Mouse (Mus musculus) left cerebral cortex, adult 8-10 months (tissue): ENCODE data around the gene Kcnj11. TPM values are rescaled to one million over a fixed set of nuclear protein-coding genes. Genes with fewer than 3 reads are reported as not detected.
A peak's percentile ranks its signal among the peaks of the same experiment; 100 is the strongest.

ENCODE experiments used
- DNase-seq, 2 experiments: peaks; one replicate each; pipeline ENCODE4 v3.0.0; 2022; ENCODE audit warnings: low spot score in 2 of 2
- total RNA-seq, 4 experiments: library from RNA; stranded (reverse); gene quantifications; 2 replicates each; pipeline ENCODE4 v1.2.4; 2022

Kcnj11 gene
- total RNA-seq, 4 experiments from 2014 or later = 38.1 to 45.7 (median 42.5) TPM

DNA sequence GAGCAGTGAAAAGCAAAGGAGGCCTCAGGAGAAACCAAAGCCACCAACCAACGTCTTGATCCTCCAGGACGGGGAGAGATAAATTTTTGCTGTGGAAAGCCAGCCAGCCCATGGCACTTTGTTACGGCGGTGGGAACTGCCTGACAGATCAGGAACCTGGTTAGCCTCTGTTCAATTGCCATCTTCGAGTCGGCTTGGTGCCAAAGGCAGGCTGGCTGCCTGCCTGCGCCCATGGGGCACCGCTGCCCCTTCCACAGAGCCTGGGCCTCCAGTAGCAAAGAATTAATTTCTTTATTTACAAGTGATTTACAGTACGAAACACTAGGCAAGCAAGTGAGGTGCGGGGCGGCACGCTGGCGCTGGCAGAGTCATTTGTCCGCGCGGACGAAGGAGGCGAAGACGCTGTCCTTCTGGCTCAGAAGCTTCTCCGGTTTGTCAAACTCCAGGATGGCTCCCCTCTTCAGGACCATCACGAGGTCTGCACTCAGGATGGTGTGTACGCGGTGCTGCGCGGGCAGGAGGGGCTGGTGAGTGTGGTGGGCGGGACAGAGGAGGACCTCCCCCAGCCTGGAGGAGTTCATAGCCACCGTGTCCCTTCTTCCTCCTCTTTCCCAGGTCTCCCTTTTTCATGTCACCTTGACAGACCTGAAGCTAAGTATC is 3.8 kb upstream of the Kcnj11 start:
- DNase-seq = no peak

DNA sequence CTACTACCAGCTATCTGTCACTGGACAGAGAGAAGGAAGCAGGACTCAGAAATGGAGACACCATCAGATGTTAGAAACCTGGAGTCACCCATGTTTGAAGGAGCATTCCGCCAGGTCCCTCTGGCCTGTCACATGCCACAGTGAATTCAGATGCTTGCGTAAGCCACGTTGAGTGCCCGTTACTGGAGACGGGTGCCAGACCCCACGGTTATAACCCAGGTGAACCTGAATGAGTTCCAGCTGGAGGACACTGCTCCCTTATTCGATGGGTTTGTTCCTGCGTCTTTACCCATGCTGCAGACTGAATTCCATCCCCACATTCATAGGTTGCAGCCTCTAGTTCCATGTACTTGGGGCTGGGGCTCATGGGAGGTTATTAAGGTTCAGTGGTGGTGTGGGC is 3.2 kb upstream of the Kcnj11 start:
- no peak for DNase-seq

DNA sequence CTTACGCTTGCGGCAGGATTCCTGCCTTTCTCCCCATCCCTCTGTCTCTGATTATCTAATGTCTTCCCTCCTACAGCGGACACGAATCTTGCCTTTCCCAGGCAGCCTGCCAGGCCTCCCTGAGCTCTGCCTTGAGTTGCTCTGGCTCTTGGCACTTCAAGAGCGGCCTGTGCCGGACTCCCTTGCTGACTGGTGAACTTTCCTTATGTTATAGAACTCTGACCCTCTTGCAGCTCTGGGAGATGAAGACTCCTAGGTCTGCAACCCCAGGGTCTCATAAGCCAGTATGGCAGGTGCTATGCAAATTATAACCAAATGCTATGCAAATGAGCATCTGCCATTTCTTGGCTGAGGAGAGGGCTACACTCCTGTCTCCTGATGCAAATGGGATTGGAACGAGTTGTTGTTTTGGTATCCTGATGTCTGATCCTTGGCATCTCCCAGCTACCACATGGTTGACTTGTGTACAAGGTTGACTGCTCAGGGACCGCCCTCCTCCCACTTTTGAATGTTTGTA is 2.6 kb upstream of the Kcnj11 start:
- peak in 1 of 2 experiments; percentile 76 for DNase-seq

DNA sequence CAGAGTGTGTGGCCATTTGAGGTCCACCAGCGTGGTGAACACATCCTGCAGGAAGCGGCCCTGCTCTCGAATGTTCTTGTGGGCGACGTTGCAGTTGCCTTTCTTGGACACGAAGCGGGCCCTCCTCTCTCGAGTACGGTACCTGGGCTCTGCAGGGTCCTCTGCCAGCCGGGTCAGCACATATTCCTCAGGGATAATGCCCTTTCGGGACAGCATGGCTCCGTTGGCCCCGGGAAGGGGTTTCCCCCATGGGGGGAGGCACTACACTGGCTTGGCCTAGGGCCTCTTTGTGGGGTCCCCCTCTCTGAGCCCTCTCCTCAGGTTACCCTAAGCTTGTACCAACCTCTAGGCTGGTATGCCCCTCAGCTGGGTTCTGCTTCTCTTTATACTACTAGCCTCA is 882 bp downstream of the Kcnj11 start:
- no peak for DNase-seq

DNA sequence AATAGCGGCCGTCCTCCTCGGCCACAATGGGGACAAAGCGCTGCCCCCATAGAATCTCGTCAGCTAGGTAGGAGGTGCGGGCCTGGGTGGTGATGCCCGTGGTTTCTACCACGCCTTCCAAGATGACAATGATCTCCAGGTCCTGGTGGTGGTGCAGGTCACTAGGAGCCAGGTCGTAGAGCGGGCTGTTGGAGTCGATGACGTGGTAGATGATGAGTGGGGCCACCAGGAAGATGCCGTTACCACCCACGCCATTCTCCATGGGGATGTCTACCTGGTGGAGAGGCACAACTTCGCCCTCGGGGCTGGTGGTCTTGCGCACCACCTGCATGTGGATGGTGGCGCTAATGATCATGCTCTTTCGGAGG is 1.7 kb downstream of the Kcnj11 start:
- DNase-seq = no peak

GRCm38 (mm10) chr7:46098221-46098918 is 2.2 kb downstream of the Kcnj11 start:
- DNase-seq = peak in 1 of 2 experiments; percentile 50

GRCm38 (mm10) chr7:46097319-46097783 is 3.2 kb downstream of the Kcnj11 start:
- no peak for DNase-seq

DNA sequence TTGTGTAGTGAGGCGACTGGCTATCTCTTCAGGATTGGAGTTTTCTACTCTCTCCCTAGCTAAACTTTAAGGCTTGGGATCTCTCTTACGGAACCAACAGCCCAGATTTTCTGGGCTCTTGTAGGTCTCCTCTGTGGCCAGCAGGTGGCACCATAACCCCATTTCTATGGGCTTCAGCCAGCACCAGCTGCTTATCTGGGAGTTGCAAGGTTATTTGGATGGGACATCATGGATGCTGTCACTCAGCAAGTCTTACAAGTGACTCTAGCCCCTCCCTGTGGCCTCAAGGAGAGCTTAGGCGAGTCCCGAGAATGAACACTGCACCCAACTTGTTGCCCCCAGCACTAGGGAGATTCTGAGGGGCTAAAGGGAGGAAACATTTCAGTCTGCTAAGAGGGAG is 4.4 kb downstream of the Kcnj11 start:
- peak in 1 of 2 experiments; percentile 40 for DNase-seq

GRCm38 (mm10) chr7:46092803-46093202 is 7.8 kb downstream of the Kcnj11 start:
- no peak for DNase-seq

- DNase-seq = no peak
Measured at GRCm38 (mm10) chr7:46088241-46088640, 12.3 kb downstream of the Kcnj11 start.

GRCm38 (mm10) chr7:46086378-46086777 is 14.2 kb downstream of the Kcnj11 start:
- no peak for DNase-seq

DNA sequence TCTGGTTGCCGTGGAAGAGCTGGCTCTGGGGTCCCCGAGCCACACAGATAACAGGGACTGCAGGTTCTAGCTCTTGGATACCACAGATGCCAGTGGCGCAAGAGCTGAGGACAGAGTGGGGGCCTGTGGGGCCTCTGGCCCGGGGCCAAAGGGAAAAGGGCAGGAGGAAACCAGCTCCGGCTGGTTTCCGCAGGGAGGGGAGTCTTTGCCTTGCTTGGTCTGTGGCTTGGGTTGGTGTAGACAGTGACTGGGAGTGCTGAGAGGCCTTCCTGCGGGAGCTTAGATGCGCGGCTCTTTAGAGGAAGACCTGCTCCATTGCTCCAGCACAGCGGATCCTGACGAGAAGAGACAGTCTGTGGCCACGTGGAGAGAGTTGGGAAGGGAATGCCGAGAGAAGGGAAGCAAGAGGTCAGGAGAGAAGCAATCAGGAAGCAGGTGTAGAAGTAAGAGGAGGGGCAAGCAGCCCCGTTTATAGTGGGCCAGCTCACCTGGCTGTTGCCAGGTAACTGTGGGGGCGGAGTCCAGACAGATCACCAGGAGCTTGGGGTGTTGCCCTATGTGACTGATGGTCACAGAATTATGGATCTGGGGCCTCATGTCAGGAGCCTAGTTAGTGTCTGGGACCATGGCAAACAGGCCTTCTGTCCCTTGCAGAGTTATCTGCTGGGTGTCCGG is 15.6 kb downstream of the Kcnj11 start:
- DNase-seq = no peak

- no peak for DNase-seq
Measured at GRCm38 (mm10) chr7:46084024-46084423, 16.5 kb downstream of the Kcnj11 start.

- no peak for DNase-seq
Measured at GRCm38 (mm10) chr7:46077675-46078074, 22.9 kb downstream of the Kcnj11 start.

- DNase-seq = no peak
Measured at GRCm38 (mm10) chr7:46076844-46077243, 23.7 kb downstream of the Kcnj11 start.

GRCm38 (mm10) chr7:46068831-46069230 is 31.7 kb downstream of the Kcnj11 start:
- no peak for DNase-seq

DNA sequence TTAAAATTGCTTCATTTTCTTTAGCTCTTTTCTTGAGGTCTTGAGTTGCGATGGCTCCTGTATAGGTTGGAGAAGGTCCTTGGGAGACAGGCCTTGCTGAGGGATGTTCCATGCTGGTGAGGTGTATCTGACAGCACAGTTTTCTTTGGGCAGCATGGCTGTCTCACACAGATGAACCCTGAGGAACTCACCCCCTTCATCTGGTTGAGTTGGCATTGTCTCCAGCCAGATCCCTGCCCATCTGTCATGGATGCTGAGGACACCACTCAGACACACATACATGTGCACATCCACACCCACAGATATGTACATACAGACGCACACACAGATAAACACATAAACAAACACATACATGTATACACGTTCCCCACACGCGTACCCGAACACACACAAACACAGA is 37.3 kb downstream of the Kcnj11 start:
- no peak for DNase-seq

GRCm38 (mm10) chr7:46061614-46062013 is 39.0 kb downstream of the Kcnj11 start:
- no peak for DNase-seq

DNA sequence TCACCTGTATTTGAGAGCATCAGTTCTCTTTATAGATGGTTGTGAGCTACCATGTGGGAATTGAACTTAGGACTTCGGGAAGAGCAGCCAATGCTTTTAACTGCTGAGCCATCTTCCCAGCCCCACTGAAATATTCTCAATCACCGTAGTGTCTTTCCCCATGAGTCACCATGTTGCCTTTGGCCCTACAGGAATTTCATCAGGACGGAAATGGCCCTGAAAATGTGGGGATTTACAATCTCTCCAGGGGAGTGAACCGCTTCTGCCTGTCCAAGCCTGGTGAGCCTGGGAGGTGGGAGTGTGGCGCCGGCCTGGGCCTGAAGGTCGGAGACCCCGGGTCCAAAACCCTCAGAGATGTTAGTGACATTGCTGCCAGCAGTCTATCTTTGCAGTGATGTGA is 39.9 kb downstream of the Kcnj11 start:
- no peak for DNase-seq

- no peak for DNase-seq
Measured at GRCm38 (mm10) chr7:46058882-46059281, 41.7 kb downstream of the Kcnj11 start.

DNA sequence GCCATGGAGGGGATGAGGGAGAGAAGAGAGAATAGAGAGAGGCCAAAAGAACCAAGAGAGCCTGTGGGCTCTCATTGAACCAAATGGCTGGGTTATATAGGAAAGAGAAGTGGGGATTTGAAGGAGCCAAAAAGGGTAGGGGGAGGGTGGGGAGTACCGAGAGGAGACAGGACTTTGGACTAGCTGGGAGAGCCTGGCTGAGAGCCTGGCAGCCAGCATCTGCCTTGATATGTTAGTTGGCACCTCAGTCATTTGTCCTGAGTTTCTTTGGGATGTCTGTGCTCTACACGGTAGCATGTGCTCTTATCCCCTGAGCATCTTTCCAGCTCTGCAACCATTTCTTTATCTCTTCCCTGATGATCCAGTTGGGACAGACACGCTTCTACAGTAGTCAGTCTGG is 47.0 kb downstream of the Kcnj11 start:
- no peak for DNase-seq

DNA sequence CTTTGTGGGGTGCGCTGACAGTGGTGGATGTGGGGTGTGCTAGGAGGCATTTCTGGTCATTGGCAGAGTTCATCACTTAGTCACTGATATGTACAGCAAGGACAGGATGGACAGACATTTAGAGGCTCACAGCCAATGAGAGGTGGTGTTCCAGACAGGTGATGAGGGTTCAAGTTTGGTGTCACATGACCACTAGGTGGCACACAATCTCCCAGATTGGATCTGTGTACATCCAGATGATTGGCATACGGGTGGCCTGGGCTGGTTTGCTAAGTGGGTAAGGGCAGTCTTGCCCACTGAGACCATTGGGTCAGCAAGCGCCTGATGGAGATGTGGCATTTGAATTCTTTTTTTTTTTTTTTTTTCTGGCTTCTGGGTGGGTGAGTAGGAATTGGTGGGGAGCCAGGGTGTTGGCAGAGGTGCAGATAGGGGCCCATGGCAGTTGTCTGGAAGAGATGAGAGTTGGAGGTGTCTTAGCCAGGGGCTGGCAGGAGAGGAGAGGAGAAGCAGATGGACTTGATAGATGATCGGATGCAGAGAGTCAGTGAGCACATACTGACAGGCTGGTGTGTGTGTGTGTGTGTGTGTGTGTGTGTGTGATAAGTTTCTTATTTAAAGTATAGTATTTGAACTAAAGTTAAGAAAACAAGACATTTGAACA is 48.3 kb downstream of the Kcnj11 start:
- DNase-seq = no peak
